Mouse (Mus musculus) thymus, postnatal 14 days (tissue): Measurements from ENCODE around the gene Tmbim7.
"Not testable (repeated sequence)": the region's sequence is repeated elsewhere in the genome, so short reads cannot be mapped to it uniquely, and the experiment has no call there.

Experiments
- DNase-seq: peaks from one replicate; pipeline ENCODE4 v3.0.0; 2021

Tmbim7 gene

GRCm38 (mm10) chr5:3650881-3651280, at the start of gene Tmbim7:
Gene Tmbim7 (plus strand): TSS chr5:3651181.
- DNase-seq: no peak

DNA sequence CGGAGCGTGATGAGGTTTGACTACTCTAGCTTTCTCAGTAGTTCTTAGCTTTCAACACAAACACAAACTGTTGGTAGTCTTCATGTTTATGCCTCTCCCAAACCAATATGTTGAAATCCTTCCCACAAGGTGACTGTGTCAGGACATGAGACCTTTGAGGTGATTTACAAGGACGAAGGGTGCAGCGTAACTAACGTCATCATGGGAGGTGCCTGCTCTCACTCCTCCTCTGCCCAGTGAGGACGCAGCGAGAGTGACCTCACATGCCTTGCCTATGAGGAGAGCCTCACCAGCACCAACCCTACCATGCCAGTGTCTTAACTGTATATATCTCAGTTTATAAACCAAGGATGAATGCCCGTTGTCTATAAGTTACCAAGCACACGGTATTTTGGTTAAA, 43.9 kb upstream of the Tmbim7 start:
- no peak for DNase-seq

GRCm38 (mm10) chr5:3609241-3609640, 41.7 kb upstream of the Tmbim7 start:
- DNase-seq: no peak

- DNase-seq: not testable (repeated sequence)
These were observed 39.1 kb upstream of the Tmbim7 start for GRCm38 (mm10) chr5:3611835-3612234.

GRCm38 (mm10) chr5:3620486-3620885, 30.5 kb upstream of the Tmbim7 start:
- DNase-seq: no peak

GRCm38 (mm10) chr5:3630055-3630454, 20.9 kb upstream of the Tmbim7 start:
- DNase-seq: no peak

DNA sequence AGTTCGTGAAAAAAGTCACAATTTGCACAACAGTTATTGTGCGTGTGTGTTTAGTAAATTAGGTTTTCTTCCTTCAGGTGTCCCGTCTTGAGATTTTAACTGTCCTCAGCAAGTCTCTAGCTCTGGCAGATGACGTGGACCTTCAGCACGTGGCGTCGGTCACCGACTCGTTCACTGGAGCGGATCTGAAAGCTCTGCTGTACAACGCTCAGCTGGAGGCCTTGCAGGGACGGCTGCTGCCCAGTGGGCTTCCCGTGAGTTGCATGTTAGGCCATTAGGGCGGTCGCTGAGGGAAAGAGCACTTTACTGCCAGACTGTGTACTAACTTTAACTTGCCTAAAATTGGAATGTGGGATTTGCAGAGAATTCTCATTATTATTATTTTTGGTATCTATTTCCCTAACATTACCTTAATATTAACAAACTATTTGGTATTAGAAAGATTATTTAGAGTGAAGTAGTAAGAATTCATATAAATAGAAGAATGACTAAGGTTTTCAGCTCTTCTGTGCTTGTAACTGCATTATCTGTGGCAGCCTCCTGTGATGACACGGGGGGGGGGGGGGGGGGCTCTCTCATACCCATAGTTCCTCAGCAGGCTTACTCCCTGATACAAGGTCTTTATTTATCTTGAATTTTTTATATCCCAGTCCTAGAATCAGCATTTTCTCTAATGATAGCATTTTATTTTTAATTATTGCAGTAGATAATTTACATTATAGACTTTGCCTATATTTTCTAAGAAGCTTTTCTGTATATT, 19.3 kb upstream of the Tmbim7 start:
- DNase-seq: no peak

GRCm38 (mm10) chr5:3632285-3632684, 18.7 kb upstream of the Tmbim7 start:
- no peak for DNase-seq

DNA sequence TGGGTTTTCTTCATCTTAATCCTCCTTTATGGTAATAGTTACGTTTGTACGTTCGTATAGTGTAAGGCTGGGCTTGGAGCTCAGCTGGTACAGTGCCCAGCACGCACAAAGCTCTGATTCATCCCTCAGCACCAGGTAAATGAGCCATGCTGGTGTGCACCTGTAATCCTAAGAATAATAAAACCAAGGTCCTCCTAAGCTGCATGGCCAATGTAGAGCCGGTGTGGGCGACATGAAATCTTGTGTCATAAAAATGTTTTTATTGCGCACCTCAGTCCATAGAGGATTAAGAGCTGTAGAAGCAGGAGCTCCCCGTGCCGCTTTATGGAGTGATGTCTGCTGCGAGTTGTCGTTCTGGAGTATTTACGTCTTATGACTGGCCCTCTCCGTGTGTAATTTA, 17.7 kb upstream of the Tmbim7 start:
- no peak for DNase-seq

- peak; percentile 22 for DNase-seq
These were observed 17.0 kb upstream of the Tmbim7 start for GRCm38 (mm10) chr5:3633951-3634350.

GRCm38 (mm10) chr5:3635286-3635685, 15.7 kb upstream of the Tmbim7 start:
- DNase-seq: no peak

DNA sequence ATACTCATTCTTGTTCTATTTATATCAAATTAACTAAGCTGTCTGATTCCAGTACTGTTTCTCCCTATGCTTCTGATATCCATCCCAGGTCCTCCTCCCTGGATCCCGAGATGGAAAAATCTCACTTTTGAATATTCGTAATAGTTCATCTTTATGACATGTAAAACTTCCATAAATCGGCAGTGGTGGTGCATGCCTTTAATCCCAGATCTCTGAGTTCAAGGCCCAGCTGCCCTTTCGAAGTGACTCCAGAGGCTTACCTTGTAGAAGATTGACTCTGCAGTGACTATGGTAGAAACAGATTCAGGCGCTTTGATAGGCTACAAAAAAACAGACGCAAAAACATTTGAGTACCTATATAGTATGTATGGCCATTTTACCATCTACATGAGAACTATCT, 6.4 kb upstream of the Tmbim7 start:
- DNase-seq: no peak

- DNase-seq: no peak
These were observed 5.7 kb upstream of the Tmbim7 start for GRCm38 (mm10) chr5:3645326-3645725.

DNA sequence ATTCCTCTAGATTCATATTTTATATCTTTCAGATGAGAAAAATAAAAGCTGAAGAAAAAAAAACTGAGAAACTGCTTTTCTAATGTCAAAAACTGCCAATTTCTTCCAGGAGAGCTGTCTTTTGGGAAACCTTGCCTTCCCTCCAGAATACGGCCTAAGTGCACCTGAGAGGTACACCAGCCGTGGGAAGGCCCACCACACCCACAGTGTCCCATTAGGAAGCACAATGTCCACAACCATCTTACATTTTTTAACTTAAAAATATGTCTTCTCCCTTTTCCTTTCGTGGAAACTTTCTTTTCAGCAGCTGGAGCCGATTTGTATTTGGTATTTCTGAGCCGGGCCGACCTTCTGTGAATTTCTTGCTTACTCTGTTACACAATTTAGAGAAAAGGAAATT, 4.4 kb upstream of the Tmbim7 start:
- DNase-seq: no peak

GRCm38 (mm10) chr5:3646991-3647707, 3.8 kb upstream of the Tmbim7 start:
- peak; percentile 72 for DNase-seq

- DNase-seq: peak; percentile 94
These were observed 3.3 kb upstream of the Tmbim7 start for GRCm38 (mm10) chr5:3647708-3648121.

- DNase-seq: no peak
These were observed 2.7 kb upstream of the Tmbim7 start for GRCm38 (mm10) chr5:3648206-3648848.

GRCm38 (mm10) chr5:3648849-3649210, 2.2 kb upstream of the Tmbim7 start:
- DNase-seq: no peak

- DNase-seq: no peak
These were observed 640 bp downstream of the Tmbim7 start for GRCm38 (mm10) chr5:3651621-3652020.

- not testable (repeated sequence) for DNase-seq
These were observed 2.1 kb downstream of the Tmbim7 start for GRCm38 (mm10) chr5:3652903-3653575.

DNA sequence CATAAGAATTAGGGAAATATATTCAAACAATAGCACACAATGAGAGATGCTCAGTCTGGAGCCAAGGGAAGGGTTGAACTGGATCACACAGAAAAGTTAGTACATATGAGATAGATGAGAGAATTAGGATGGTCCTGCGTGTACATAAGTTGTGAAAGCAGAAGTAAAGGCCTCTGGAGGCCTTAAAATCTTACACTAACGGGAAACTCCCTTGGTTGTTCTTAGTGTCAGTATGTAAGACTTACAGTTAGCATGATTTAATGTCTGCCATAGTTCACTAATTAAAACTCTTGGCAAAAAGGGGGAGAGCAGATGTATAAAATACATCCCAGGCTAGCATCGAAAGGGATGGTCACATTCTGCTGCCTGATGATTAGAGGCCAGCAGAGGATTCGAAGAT, 2.8 kb downstream of the Tmbim7 start:
- DNase-seq: no peak

DNA sequence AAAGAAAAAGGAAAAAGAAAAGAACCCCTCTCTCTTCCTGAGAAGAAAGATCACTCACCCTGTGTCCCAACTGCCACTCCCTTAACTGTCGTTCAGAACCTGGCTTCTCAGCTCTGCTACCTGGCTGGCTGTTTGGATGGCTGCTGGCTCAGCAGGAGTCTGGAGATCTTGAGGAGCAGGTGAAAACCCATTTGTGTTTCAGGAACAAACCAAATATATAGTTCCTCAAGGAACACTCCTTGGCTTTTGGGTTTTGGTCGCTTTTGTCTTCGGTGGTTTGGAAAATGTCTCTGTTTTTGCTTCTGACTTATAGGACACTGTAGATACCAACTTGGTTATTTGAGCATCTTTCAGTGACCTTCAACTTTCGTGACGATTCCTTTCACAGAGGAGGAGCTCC, 6.1 kb downstream of the Tmbim7 start, which contains the start of gene Gatad1:
Gatad1 (minus strand) TSS at position 101 of the 400 bp plus-strand sequence.
- no peak for DNase-seq

- no peak for DNase-seq
These were observed 14.2 kb downstream of the Tmbim7 start for GRCm38 (mm10) chr5:3665225-3665624.
